Mouse (Mus musculus): ENCODE measurements around the gene Hemk1. TPM values are rescaled to one million over a fixed set of nuclear protein-coding genes. Genes with fewer than 3 reads are reported as not detected.

Gene Hemk1
- polyA plus RNA-seq (2015; fragmentation: Nextera tagmentation; extraction: Ambion mirVana), result 11.4 and 12.0 TPM in 2 replicates

DNA sequence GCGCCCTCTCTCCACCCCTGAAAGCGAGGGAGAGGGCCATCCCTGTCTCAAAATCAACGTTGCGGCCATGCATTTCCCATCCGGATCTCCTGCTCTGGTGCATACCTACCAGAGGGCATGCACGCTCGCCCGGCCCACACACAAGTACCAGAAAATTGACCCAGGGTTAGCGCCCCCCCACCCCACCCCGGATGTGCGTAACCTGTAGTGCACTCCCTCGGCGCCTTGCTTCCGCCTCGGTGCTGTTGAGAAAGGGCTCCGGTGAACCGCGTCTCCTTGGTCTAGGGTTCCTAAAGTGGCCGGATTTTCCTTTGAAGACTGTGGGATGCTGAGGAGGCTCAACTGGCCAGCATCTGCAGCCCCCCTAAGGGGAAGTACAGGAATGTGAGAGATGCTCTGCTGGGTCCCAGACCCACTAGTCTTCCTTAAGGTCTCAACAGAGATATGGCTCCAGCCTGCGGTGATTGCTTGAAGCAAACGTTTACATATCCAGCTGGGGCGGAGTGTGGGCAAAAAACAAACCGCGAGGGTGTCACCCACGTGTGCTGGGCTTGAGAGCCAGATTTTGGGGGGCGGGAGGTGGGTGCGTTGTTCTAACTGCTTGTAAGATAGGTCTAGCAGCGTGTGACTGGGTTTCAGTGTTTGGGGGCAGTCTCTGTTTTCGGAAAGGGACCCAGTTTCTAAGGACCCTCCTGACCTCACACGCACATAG, at the start of gene Hemk1:
Gene Hemk1, minus strand, starts transcription at position 179 of the 712 bp plus-strand sequence.
- Histone ChIP-seq H3K9ac (peak within 1 kb of the TSS; percentile 87), H3K4me2 (peak within 1 kb of the TSS; percentile 85), H3K9me3 (no peaks in the 10 kb centered on the region), H3K4me1 (peaks cover 30% of the 10 kb centered on the region), H3K4me3 (peak within 1 kb of the TSS; percentile 66), H3K27me3 (replicated peaks) (peaks cover 24% of the 10 kb centered on the region), H3K36me3 (peaks cover 4% of the 10 kb centered on the region), H3K27ac (replicated peaks) (peak within 1 kb of the TSS; percentile 63)
- 6% methylated on average over 30 of the region's 30 CpGs for WGBS
- ATAC-seq (ENCODE audit: extremely low read depth, insufficient number of reproducible peaks, low FRiP score, low TSS enrichment), result peak; percentile 35; the same call in 1 of the 2 replicates

DNA sequence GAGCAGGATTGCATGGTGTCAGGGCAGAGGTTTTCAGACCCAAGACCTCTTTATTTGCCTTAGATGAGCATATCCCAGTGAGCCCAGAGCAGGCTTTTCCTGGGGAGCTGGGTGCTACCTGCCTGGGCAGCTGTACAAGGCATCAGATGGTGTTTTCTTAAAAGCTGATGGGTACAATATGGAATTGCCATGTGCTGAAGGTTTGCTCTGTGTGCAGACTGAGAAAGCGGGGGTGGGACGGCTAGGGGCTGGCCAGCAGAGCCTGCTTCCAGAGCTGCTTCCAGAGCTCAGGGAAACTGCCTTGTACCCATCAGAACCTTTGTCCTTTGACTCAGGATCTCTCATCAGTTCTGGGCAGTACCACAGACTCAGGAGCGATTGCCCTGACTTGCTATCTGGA, 49.6 kb upstream of the Hemk1 start:
- no peaks in the 10 kb centered on the region for H3K9me3 ChIP-seq
- H3K4me2 ChIP-seq, result no peak overlapping the region
- ATAC-seq (ENCODE audit: extremely low read depth, insufficient number of reproducible peaks, low FRiP score, low TSS enrichment), result no peak
- 68% methylated on average over 3 of the region's 3 CpGs for WGBS
- H3K9ac ChIP-seq, result no peak overlapping the region
- H3K27ac ChIP-seq (replicated peaks), result no peak overlapping the region
- H3K4me3 ChIP-seq, result no peak overlapping the region
- peaks cover 44% of the 10 kb centered on the region for H3K27me3 ChIP-seq (replicated peaks)
- peaks cover 6% of the 10 kb centered on the region for H3K4me1 ChIP-seq
- H3K36me3 ChIP-seq, result no peaks in the 10 kb centered on the region

- H3K4me2 ChIP-seq, result no peak overlapping the region
- no peaks in the 10 kb centered on the region for H3K9me3 ChIP-seq
- peaks cover 48% of the 10 kb centered on the region for H3K27me3 ChIP-seq (replicated peaks)
- WGBS, result 71% methylated on average over 3 of the region's 3 CpGs
- no peak overlapping the region for H3K4me3 ChIP-seq
- H3K36me3 ChIP-seq, result no peaks in the 10 kb centered on the region
- no peak overlapping the region for H3K27ac ChIP-seq (replicated peaks)
- H3K9ac ChIP-seq, result no peak overlapping the region
- no peak for ATAC-seq (ENCODE audit: extremely low read depth, insufficient number of reproducible peaks, low FRiP score, low TSS enrichment)
- peaks cover 8% of the 10 kb centered on the region for H3K4me1 ChIP-seq
Observed at GRCm38 (mm10) chr9:107386722-107387121, 48.6 kb upstream of the Hemk1 start.

GRCm38 (mm10) chr9:107384396-107384795, 46.2 kb upstream of the Hemk1 start:
- Histone ChIP-seq H3K9ac (no peak overlapping the region), H3K9me3 (no peaks in the 10 kb centered on the region), H3K27me3 (replicated peaks) (peaks cover 72% of the 10 kb centered on the region), H3K27ac (replicated peaks) (no peak overlapping the region), H3K36me3 (no peaks in the 10 kb centered on the region), H3K4me3 (no peak overlapping the region), H3K4me2 (no peak overlapping the region), H3K4me1 (peaks cover 6% of the 10 kb centered on the region)
- whole genome bisulfite sequencing, result 35% methylated on average over 3 of the region's 3 CpGs
- ATAC-seq (ENCODE audit: extremely low read depth, insufficient number of reproducible peaks, low FRiP score, low TSS enrichment), result no peak

GRCm38 (mm10) chr9:107381723-107382122, 43.6 kb upstream of the Hemk1 start:
- no peaks in the 10 kb centered on the region for H3K36me3 ChIP-seq
- ATAC-seq (ENCODE audit: extremely low read depth, insufficient number of reproducible peaks, low FRiP score, low TSS enrichment), result no peak
- H3K27ac ChIP-seq (replicated peaks), result no peak overlapping the region
- H3K27me3 ChIP-seq (replicated peaks), result peaks cover 98% of the 10 kb centered on the region
- H3K9me3 ChIP-seq, result no peaks in the 10 kb centered on the region
- no peak overlapping the region for H3K4me2 ChIP-seq
- peaks cover 11% of the 10 kb centered on the region for H3K4me1 ChIP-seq
- 4% methylated on average over 8 of the region's 8 CpGs for WGBS
- H3K4me3 ChIP-seq, result no peak overlapping the region
- no peak overlapping the region for H3K9ac ChIP-seq

DNA sequence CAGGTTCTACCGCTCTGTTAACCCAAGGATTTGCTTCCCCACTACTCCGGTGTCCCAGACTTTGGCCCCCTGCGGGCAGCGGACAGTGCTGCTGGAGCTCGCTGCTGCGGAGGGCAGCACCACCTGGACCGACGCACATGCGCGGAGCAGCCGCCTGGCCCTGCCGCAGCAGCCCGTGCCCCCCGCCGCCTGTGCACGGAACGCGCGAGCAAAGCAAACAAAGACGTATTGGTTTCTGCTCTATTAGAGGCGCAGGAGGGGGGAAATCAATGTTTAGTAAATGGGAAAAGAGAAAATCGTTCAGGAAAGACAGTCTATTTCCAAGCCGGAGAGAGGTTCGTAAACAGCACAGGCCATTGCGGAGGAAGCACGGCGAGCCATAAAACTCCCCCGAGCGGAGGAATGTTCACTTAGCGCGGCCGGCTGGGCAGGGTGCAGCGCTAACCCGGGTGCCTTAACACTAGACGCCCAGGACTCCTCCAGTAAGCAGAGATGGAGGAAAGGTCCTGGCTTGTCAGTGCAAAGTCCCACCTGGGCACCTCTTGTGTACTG, 39.9 kb upstream of the Hemk1 start:
- H3K4me1 ChIP-seq, result peaks cover 14% of the 10 kb centered on the region

DNA sequence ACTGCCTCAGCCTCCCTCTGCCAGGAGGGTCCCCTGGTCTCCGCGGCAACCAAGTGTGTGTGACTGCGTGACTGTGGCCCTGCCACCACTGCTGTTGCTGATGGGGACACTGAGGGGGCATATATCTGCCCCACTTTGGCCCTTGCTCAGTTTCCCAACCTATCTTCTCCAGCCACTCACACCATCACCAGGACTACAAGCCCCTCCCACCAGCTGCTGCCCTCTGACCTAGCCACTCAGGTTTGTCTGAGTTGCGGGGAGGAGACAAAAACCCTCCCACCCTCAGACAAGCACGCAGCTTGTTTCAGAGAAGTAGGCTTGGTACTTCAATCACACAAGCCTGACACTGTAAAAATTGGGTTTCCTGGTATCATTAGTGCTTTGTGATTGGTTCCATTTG, 37.3 kb upstream of the Hemk1 start:
- H3K4me1 ChIP-seq, result peaks cover 35% of the 10 kb centered on the region
- no peak overlapping the region for H3K4me3 ChIP-seq
- no peak overlapping the region for H3K27ac ChIP-seq (replicated peaks)
- no peaks in the 10 kb centered on the region for H3K9me3 ChIP-seq
- 25% methylated on average over 5 of the region's 5 CpGs for WGBS
- ATAC-seq (ENCODE audit: extremely low read depth, insufficient number of reproducible peaks, low FRiP score, low TSS enrichment), result peak; percentile 45; the same call in 1 of the 2 replicates
- H3K9ac ChIP-seq, result no peak overlapping the region
- no peaks in the 10 kb centered on the region for H3K36me3 ChIP-seq
- H3K27me3 ChIP-seq (replicated peaks), result peaks cover 71% of the 10 kb centered on the region
- 0 out of 2 replicates have a peak overlapping the region, but pooled peaks have one; percentile 13 for H3K4me2 ChIP-seq

More for the DNA sequence above, 39.9 kb upstream of the Hemk1 start:
- H3K9ac ChIP-seq, result peak overlapping the region; percentile 66
- WGBS, result under 1% methylated on average over 35 of the region's 35 CpGs
- no peaks in the 10 kb centered on the region for H3K36me3 ChIP-seq
- no peak for ATAC-seq (ENCODE audit: extremely low read depth, insufficient number of reproducible peaks, low FRiP score, low TSS enrichment)
- H3K27ac ChIP-seq (replicated peaks), result no peak overlapping the region
- peak overlapping the region; percentile 56 for H3K4me3 ChIP-seq
- H3K4me2 ChIP-seq, result peak overlapping the region; percentile 71
- no peaks in the 10 kb centered on the region for H3K9me3 ChIP-seq
- H3K27me3 ChIP-seq (replicated peaks), result peaks cover 97% of the 10 kb centered on the region

- Histone ChIP-seq H3K27me3 (replicated peaks) (peaks cover 63% of the 10 kb centered on the region), H3K4me1 (peaks cover 43% of the 10 kb centered on the region), H3K27ac (replicated peaks) (no peak overlapping the region), H3K9me3 (no peaks in the 10 kb centered on the region), H3K4me2 (peak overlapping the region; percentile 14; the same call in 1 of the 2 replicates), H3K36me3 (no peaks in the 10 kb centered on the region), H3K4me3 (no peak overlapping the region), H3K9ac (no peak overlapping the region)
- ATAC-seq (ENCODE audit: extremely low read depth, insufficient number of reproducible peaks, low FRiP score, low TSS enrichment), result no peak
- 7% methylated on average over 8 of the region's 8 CpGs for WGBS
Observed at GRCm38 (mm10) chr9:107374623-107375022, 36.5 kb upstream of the Hemk1 start.

DNA sequence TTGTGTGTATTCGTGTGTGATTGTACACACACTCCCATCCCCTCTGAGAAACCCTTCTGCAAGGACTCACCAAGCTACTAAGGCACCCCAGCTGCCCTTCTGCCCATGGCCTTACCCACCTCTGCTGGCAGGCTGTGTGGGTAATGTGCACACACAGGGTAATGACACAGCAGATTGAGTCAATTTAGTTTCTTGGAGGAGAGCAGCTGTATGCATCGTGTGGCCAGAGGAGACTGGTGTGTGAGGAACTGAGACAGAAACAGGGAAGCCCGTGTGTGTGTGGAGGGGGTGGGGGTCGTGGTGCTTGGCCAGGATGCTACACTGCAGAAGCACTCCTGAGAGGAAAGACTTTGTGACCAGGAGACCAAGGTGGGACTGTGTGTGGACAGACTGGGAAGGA, 34.3 kb upstream of the Hemk1 start:
- ATAC-seq (ENCODE audit: extremely low read depth, insufficient number of reproducible peaks, low FRiP score, low TSS enrichment), result no peak
- 53% methylated on average over 4 of the region's 4 CpGs for WGBS
- H3K27ac ChIP-seq (replicated peaks), result 0 out of 2 replicates have a peak overlapping the region, but pooled peaks have one; percentile 7

DNA sequence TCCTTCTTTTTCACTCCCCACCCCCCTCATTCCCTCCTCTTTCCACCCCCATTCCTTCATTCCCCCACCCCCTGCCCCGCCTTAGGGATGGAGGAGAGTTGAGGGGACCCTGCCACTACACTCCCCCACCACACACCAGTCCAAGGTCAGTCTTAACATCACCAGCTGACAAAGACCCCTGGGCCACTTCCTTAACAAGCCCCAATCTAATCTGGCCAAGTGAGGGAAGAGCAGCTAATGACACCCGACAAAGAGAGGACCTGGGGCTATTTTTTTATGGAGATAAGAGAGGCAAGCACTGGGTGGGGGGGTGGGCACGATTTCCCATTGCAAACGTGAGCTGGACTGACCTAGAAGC, 31.9 kb upstream of the Hemk1 start:
- H3K36me3 ChIP-seq, result no peaks in the 10 kb centered on the region
- no peak for ATAC-seq (ENCODE audit: extremely low read depth, insufficient number of reproducible peaks, low FRiP score, low TSS enrichment)
- no peak overlapping the region; the same call in 1 of the 2 replicates for H3K27ac ChIP-seq (replicated peaks)
- WGBS, result 0% methylated on average over 4 of the region's 4 CpGs
- H3K27me3 ChIP-seq (replicated peaks), result peaks cover 25% of the 10 kb centered on the region
- peaks cover 50% of the 10 kb centered on the region for H3K4me1 ChIP-seq
- H3K9ac ChIP-seq, result peak overlapping the region; percentile 3; the same call in 1 of the 2 replicates
- no peak overlapping the region for H3K4me3 ChIP-seq
- no peaks in the 10 kb centered on the region for H3K9me3 ChIP-seq
- peak overlapping the region; percentile 27; the same call in 1 of the 2 replicates for H3K4me2 ChIP-seq

More for the DNA sequence above, 34.3 kb upstream of the Hemk1 start:
- Histone ChIP-seq H3K4me2 (no peak overlapping the region), H3K27me3 (replicated peaks) (peaks cover 41% of the 10 kb centered on the region), H3K9ac (no peak overlapping the region), H3K4me1 (peaks cover 54% of the 10 kb centered on the region), H3K4me3 (no peak overlapping the region), H3K36me3 (no peaks in the 10 kb centered on the region), H3K9me3 (no peaks in the 10 kb centered on the region)

DNA sequence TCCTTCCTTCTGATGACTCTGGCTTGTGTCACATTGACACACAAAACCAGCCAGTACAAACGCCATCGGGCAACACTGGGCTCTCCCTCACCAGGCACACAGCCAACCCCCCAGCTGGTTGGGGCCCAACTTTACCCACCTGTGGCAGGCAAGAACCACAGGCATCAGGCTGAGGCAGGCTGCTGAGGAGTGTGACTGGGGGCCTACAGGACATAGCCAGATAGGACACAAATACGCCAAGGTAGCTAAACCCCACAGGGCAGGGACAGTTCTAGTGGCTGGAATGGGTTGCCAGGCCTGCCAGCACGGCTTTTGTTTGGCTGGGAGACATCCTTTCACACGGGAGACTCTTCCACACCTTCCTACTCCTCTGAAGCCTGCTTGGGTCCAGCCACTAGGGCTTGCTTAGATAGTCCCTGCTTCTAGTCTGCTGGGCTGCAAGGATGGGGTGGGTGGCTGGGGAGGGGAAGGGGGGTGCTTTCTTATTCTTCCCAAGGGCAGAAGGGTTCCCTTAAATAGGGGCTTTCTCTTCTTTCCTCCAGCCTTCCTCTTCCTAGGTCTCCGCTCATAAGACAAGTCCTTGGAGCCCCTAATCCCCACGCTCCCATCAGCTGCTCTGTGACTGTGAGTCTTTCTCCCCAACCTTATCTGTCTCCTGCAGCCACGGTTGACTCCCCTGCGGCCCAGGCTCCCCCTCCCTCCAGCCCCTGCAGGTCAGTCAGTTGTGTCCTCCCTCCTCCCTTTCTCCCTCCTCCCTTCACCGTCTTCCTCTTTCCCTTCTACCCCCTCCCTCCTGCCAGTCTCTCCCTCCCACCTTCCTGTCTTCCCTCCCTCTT, 31.3 kb upstream of the Hemk1 start:
- ATAC-seq (ENCODE audit: extremely low read depth, insufficient number of reproducible peaks, low FRiP score, low TSS enrichment), result peak; percentile 80
- peak overlapping the region; percentile 27; the same call in 1 of the 2 replicates for H3K4me2 ChIP-seq
- 22% methylated on average over 10 of the region's 10 CpGs for WGBS
- peaks cover 50% of the 10 kb centered on the region for H3K4me1 ChIP-seq
- H3K9me3 ChIP-seq, result no peaks in the 10 kb centered on the region
- no peak overlapping the region for H3K4me3 ChIP-seq
- no peaks in the 10 kb centered on the region for H3K36me3 ChIP-seq
- peak overlapping the region; percentile 74 for H3K27ac ChIP-seq (replicated peaks)
- peaks cover 19% of the 10 kb centered on the region for H3K27me3 ChIP-seq (replicated peaks)
- H3K9ac ChIP-seq, result peak overlapping the region; percentile 40; the same call in 1 of the 2 replicates
